In the genomic region with DNA sequence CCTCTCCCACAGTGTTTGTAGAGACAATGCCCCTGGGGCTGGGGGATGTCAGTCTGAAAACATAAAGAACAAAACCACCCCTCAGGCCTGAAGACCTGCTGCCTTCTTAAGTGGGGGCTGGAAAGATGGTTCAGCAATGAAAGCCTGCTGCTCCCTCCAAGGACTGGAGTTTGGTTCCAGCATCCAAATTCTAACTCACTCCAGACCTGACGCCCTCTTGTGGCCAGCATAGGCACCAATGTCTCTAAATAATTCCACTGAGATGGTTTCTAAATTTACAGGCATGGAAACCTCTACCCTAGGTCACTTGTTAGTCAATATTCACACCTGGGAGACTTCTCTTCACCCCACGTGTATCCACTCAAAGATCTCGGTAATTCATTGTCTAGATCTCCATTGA, we compare ENCODE assay signal across 9 mouse cellular contexts. TPM values are rescaled to one million over a fixed set of nuclear protein-coding genes. Genes with fewer than 3 reads are reported as not detected.
DNase-seq lines count a peak whose midpoint lies in the region; ATAC-seq and TF ChIP-seq lines count a peak whose summit lies in the region.
"Had no signal": no experiment of that assay in that cellular context is flagged by ENCODE, and none has a peak within 500 bp of the region (broad histone marks: within the 10 kb centered on the region; RNA-seq: fewer than 3 reads in every experiment).

No protein-coding gene starts in this region.

- H3K9me3 ChIP-seq in G1E (replicated peaks) = no peaks in the 10 kb centered on the region
- no peaks in the 10 kb centered on the region for H3K9me3 ChIP-seq in embryonic facial prominence, embryonic 10.5 days

- H3K4me3 ChIP-seq in G1E (ENCODE audit: low read depth, low read length) = no peak overlapping the region
- no peak overlapping the region for H3K4me3 ChIP-seq in embryonic facial prominence, embryonic 10.5 days

- no peak for ATAC-seq in G1E (ENCODE audit: extremely low read depth, insufficient number of reproducible peaks, low FRiP score, poor library complexity, severe bottlenecking)

- no peaks in the 10 kb centered on the region for H3K27me3 ChIP-seq in G1E (ENCODE audit: insufficient read depth, low read length)
- H3K27me3 ChIP-seq in embryonic facial prominence, embryonic 10.5 days (replicated peaks; ENCODE audit: low read depth, poor library complexity, severe bottlenecking) = no peaks in the 10 kb centered on the region
- H3K27me3 ChIP-seq in splenic B cell, adult 2 months (ENCODE audit: control insufficient read depth, insufficient read depth, low read length, poor library complexity, severe bottlenecking) = no peaks in the 10 kb centered on the region; the same call in 1 of the 2 replicates

- TF ChIP-seq CTCF in G1E (IDR thresholded peaks at IDR 0.05; ENCODE audit: low read depth, low read length) = peak; percentile 28; the same call in 1 of the 2 replicates

- intact Hi-C loops in left cerebral cortex, postnatal 36 days (cut with DNase I) = no loop called here

- 28% methylated on average over 3 of the region's 3 CpGs for WGBS in embryonic facial prominence, embryonic 10.5 days

- H3K4me1 ChIP-seq in G1E (ENCODE audit: insufficient read depth, low read depth, low read length) = no peaks in the 10 kb centered on the region
- no peaks in the 10 kb centered on the region for H3K4me1 ChIP-seq in embryonic facial prominence, embryonic 10.5 days

- H3K27ac ChIP-seq in embryonic facial prominence, embryonic 10.5 days (replicated peaks) = no peak overlapping the region

- peak; percentile 5 for DNase-seq in cerebellum, adult 9-10 months
- no peak for DNase-seq in cerebellum, adult 8-10 months
- DNase-seq in left cerebral cortex, adult 18-20 months (ENCODE audit: low spot score in 2 of 2) = peak; percentile 31 to 56
- no peak for DNase-seq in left cerebral cortex, adult 8-10 months (ENCODE audit: low spot score in 2 of 2)
- DNase-seq in G1E (ENCODE audit: low spot score) = no peak
- DNase-seq in embryonic facial prominence, embryonic 10.5 days (ENCODE audit: low spot score) = peak; percentile 39
- peak; percentile 32 for DNase-seq in splenic B cell, adult 2 months (ENCODE audit: low read depth, low spot score)
- DNase-seq in left cerebral cortex, postnatal 36 days (ENCODE audit: low spot score in 2 of 2) = no peak

- H3K36me3 ChIP-seq in G1E (replicated peaks) = no peaks in the 10 kb centered on the region
- H3K36me3 ChIP-seq in embryonic facial prominence, embryonic 10.5 days (replicated peaks) = no peaks in the 10 kb centered on the region
- no peaks in the 10 kb centered on the region for H3K36me3 ChIP-seq in splenic B cell, adult 2 months (ENCODE audit: control insufficient read depth, insufficient read depth, low read length, poor library complexity, severe bottlenecking)

RNA-seq across cellular contexts. Expression of gene Gm26657, which starts 18.4 kb away (rescaled TPM):
- total RNA-seq in left cerebral cortex, adult 18-20 months (2021) = not detected
- not detected for total RNA-seq in left cerebral cortex, adult 8-10 months (2022)
- total RNA-seq in G1E (2014; fragmentation: Nextera tagmentation) (not detected in 2 replicates), G1E (2017) (not detected in 2 replicates)
- polyA plus RNA-seq in G1E (2012) = not detected in 2 replicates
- not detected in 2 replicates for polyA plus RNA-seq in embryonic facial prominence, embryonic 10.5 days (2016; fragmentation: Nextera tagmentation; extraction: Ambion mirVana)
- total RNA-seq in left cerebral cortex, postnatal 36 days (2021) = not detected
- polyA plus RNA-seq: heart, embryonic 14.5 days had no signal

RNA-seq across cellular contexts. Expression of gene Actl7b, which starts 19.8 kb away (rescaled TPM):
- total RNA-seq in left cerebral cortex, adult 18-20 months (2021) = under 1 TPM in 1 of 2 experiments, not detected in 1; 0.40 TPM
- total RNA-seq in left cerebral cortex, adult 8-10 months (2022) = under 1 TPM in 2 of 4 experiments, not detected in 2; 0.30 to 0.68 TPM
- total RNA-seq in G1E (2014; fragmentation: Nextera tagmentation) (not detected in 2 replicates), G1E (2017) (not detected in 2 replicates)
- polyA plus RNA-seq in G1E (2012) = 0.03 TPM in 1 of 2 replicates, not detected in the other
- not detected in 2 replicates for polyA plus RNA-seq in embryonic facial prominence, embryonic 10.5 days (2016; fragmentation: Nextera tagmentation; extraction: Ambion mirVana)
- total RNA-seq in left cerebral cortex, postnatal 36 days (2021) = under 1 TPM in 1 of 2 experiments, not detected in 1; 0.36 TPM
- polyA plus RNA-seq: heart, embryonic 14.5 days had no signal

RNA-seq across cellular contexts. Expression of gene Actl7a, which starts 21.7 kb away (rescaled TPM):
- total RNA-seq in left cerebral cortex, adult 18-20 months (2021) = not detected
- total RNA-seq in left cerebral cortex, adult 8-10 months (2022) = not detected
- total RNA-seq in G1E (2014; fragmentation: Nextera tagmentation) (not detected in 2 replicates), G1E (2017) (0.11 TPM in 1 of 2 replicates, not detected in the other)
- polyA plus RNA-seq in G1E (2012) = not detected in 2 replicates
- not detected in 2 replicates for polyA plus RNA-seq in embryonic facial prominence, embryonic 10.5 days (2016; fragmentation: Nextera tagmentation; extraction: Ambion mirVana)
- total RNA-seq in left cerebral cortex, postnatal 36 days (2021) = not detected
- polyA plus RNA-seq: heart, embryonic 14.5 days had no signal

Comparison
In these comparisons a context has a peak if more than half of its experiments do, and no peak if none do; other contexts are left out.
1. DNase-seq: peak in cerebellum, adult 9-10 months (single experiment), left cerebral cortex, adult 18-20 months (2 of 2), embryonic facial prominence, embryonic 10.5 days (single experiment) and splenic B cell, adult 2 months (single experiment); none in cerebellum, adult 8-10 months (single experiment), left cerebral cortex, adult 8-10 months (0 of 2), G1E (single experiment) and left cerebral cortex, postnatal 36 days (0 of 2).